In genomic region chr7:135722011-135722838, GRCm38 (mm10) we compare ENCODE assay signal across 13 mouse cellular contexts. TPM values are rescaled to one million over a fixed set of nuclear protein-coding genes. Genes with fewer than 3 reads are reported as not detected.
DNase-seq lines count a peak whose midpoint lies in the region; ATAC-seq lines count a peak whose summit lies in the region.
"Had no signal": no experiment of that assay in that cellular context is flagged by ENCODE, and none has a peak within 500 bp of the region (broad histone marks: within the 10 kb centered on the region; RNA-seq: fewer than 3 reads in every experiment).

No protein-coding gene starts in this region.

- 87% methylated on average over 6 of the region's 6 CpGs for WGBS in neural tube, embryonic 11.5 days
- WGBS in neural tube, embryonic 15.5 days: 80% methylated on average over 6 of the region's 6 CpGs
- WGBS in embryonic facial prominence, embryonic 14.5 days: 65% methylated on average over 6 of the region's 6 CpGs
- WGBS in liver, embryonic 15.5 days (ENCODE audit: insufficient replicate concordance): 40% methylated on average over 6 of the region's 6 CpGs

- no peaks in the 10 kb centered on the region for H3K36me3 ChIP-seq in neural tube, embryonic 11.5 days (ENCODE audit: control insufficient read depth, insufficient read depth, low read length)
- H3K36me3 ChIP-seq in neural tube, embryonic 15.5 days: no peaks in the 10 kb centered on the region
- H3K36me3 ChIP-seq in embryonic facial prominence, embryonic 14.5 days (ENCODE audit: control insufficient read depth, insufficient read depth, low read length): no peaks in the 10 kb centered on the region
- H3K36me3 ChIP-seq in liver, embryonic 15.5 days (replicated peaks): no peaks in the 10 kb centered on the region
- H3K36me3 ChIP-seq: heart, embryonic 15.5 days; midbrain, embryonic 15.5 days had no signal

- peak; percentile 43 for DNase-seq in heart, adult 11 months
- no peak for DNase-seq in heart, postnatal 36 days
- DNase-seq in neural tube, embryonic 11.5 days (ENCODE audit: low spot score): no peak
- DNase-seq in embryonic facial prominence, embryonic 14.5 days (ENCODE audit: low spot score): peak; percentile 61
- DNase-seq in kidney, postnatal 36 days: no peak
- DNase-seq in frontal cortex, adult 2 months (ENCODE audit: extremely low spot score in 1 of 2, low spot score in 1 of 2): no peak
- DNase-seq: B cell, adult 2 months; cerebellum, postnatal 36 days; thymus, postnatal 14 days had no signal

- intact Hi-C loops in heart, postnatal 36 days (cut with DNase I): no loop called here

- H3K27me3 ChIP-seq in neural tube, embryonic 11.5 days (ENCODE audit: control insufficient read depth, insufficient read depth, low read length): no peaks in the 10 kb centered on the region
- H3K27me3 ChIP-seq in neural tube, embryonic 15.5 days (replicated peaks): no peaks in the 10 kb centered on the region
- H3K27me3 ChIP-seq in embryonic facial prominence, embryonic 14.5 days (replicated peaks; ENCODE audit: control insufficient read depth, insufficient read depth, low read length): no peaks in the 10 kb centered on the region
- 0 out of 2 replicates have a peak, but pooled peaks cover 5% of the 10 kb centered on the region for H3K27me3 ChIP-seq in liver, embryonic 15.5 days
- H3K27me3 ChIP-seq: heart, embryonic 15.5 days; midbrain, embryonic 15.5 days had no signal

- H3K9ac ChIP-seq in neural tube, embryonic 11.5 days (ENCODE audit: low read length): no peak overlapping the region
- H3K9ac ChIP-seq in neural tube, embryonic 15.5 days (replicated peaks): no peak overlapping the region
- no peak overlapping the region for H3K9ac ChIP-seq in embryonic facial prominence, embryonic 14.5 days (ENCODE audit: low read depth, low read length)
- H3K9ac ChIP-seq in liver, embryonic 15.5 days: peak overlapping the region; percentile 65
- H3K9ac ChIP-seq: heart, embryonic 15.5 days; midbrain, embryonic 15.5 days had no signal

- H3K9me3 ChIP-seq in neural tube, embryonic 11.5 days (ENCODE audit: control insufficient read depth, low read length): no peaks in the 10 kb centered on the region
- H3K9me3 ChIP-seq in neural tube, embryonic 15.5 days (replicated peaks): no peaks in the 10 kb centered on the region
- no peaks in the 10 kb centered on the region for H3K9me3 ChIP-seq in embryonic facial prominence, embryonic 14.5 days (ENCODE audit: control insufficient read depth, low read length)
- no peaks in the 10 kb centered on the region for H3K9me3 ChIP-seq in liver, embryonic 15.5 days (replicated peaks)
- H3K9me3 ChIP-seq: heart, embryonic 15.5 days; midbrain, embryonic 15.5 days had no signal

- ATAC-seq in neural tube, embryonic 11.5 days (ENCODE audit: insufficient read depth, low FRiP score, low TSS enrichment): no peak
- ATAC-seq in neural tube, embryonic 15.5 days (ENCODE audit: low FRiP score): no peak
- no peak for ATAC-seq in embryonic facial prominence, embryonic 14.5 days (ENCODE audit: low read depth)
- peak; percentile 54 for ATAC-seq in liver, embryonic 15.5 days (ENCODE audit: insufficient read depth)
- ATAC-seq: midbrain, embryonic 15.5 days had no signal

- H3K4me2 ChIP-seq in neural tube, embryonic 11.5 days (ENCODE audit: low read depth): no peak overlapping the region
- H3K4me2 ChIP-seq in neural tube, embryonic 15.5 days: no peak overlapping the region
- H3K4me2 ChIP-seq in embryonic facial prominence, embryonic 14.5 days (ENCODE audit: low read depth, low read length): no peak overlapping the region
- peak overlapping the region; percentile 76 for H3K4me2 ChIP-seq in liver, embryonic 15.5 days
- H3K4me2 ChIP-seq: heart, embryonic 15.5 days; midbrain, embryonic 15.5 days had no signal

- H3K27ac ChIP-seq in neural tube, embryonic 11.5 days (ENCODE audit: low read depth, low read length): 0 out of 2 replicates have a peak overlapping the region, but pooled peaks have one; percentile 27
- no peak overlapping the region for H3K27ac ChIP-seq in neural tube, embryonic 15.5 days (replicated peaks)
- no peak overlapping the region for H3K27ac ChIP-seq in embryonic facial prominence, embryonic 14.5 days (replicated peaks; ENCODE audit: low read depth, low read length)
- H3K27ac ChIP-seq in liver, embryonic 15.5 days (replicated peaks): peak overlapping the region; percentile 100
- H3K27ac ChIP-seq: heart, embryonic 15.5 days; midbrain, embryonic 15.5 days had no signal

- H3K4me1 ChIP-seq in neural tube, embryonic 11.5 days (ENCODE audit: control insufficient read depth, insufficient read depth, low read length): no peaks in the 10 kb centered on the region
- H3K4me1 ChIP-seq in neural tube, embryonic 15.5 days: peaks cover 2% of the 10 kb centered on the region; the same call in 1 of the 2 replicates
- H3K4me1 ChIP-seq in embryonic facial prominence, embryonic 14.5 days (ENCODE audit: control insufficient read depth, insufficient read depth, low read length): no peaks in the 10 kb centered on the region; the same call in 1 of the 2 replicates
- peaks cover 62% of the 10 kb centered on the region for H3K4me1 ChIP-seq in liver, embryonic 15.5 days (replicated peaks)
- H3K4me1 ChIP-seq: midbrain, embryonic 15.5 days had no signal

- H3K4me3 ChIP-seq in neural tube, embryonic 11.5 days (ENCODE audit: low read depth, low read length): no peak overlapping the region
- no peak overlapping the region for H3K4me3 ChIP-seq in neural tube, embryonic 15.5 days (replicated peaks)
- no peak overlapping the region for H3K4me3 ChIP-seq in embryonic facial prominence, embryonic 14.5 days (ENCODE audit: low read depth, low read length)
- peak overlapping the region; percentile 55 for H3K4me3 ChIP-seq in liver, embryonic 15.5 days (replicated peaks)
- H3K4me3 ChIP-seq: heart, embryonic 15.5 days; midbrain, embryonic 15.5 days had no signal

RNA-seq across cellular contexts. Expression of gene Mki67, which starts 6.1 kb away (rescaled TPM):
- 1 to 10 TPM; 2.7 to 3.2 TPM for total RNA-seq in heart, postnatal 36 days (2021)
- 50.8 and 52.1 TPM in 2 replicates for polyA plus RNA-seq in neural tube, embryonic 11.5 days (2014; fragmentation: Nextera tagmentation; extraction: Ambion mirVana)
- polyA plus RNA-seq in neural tube, embryonic 15.5 days (2015; fragmentation: Nextera tagmentation; extraction: Ambion mirVana): 3.9 and 11.6 TPM in 2 replicates
- 49.5 and 51.4 TPM in 2 replicates for polyA plus RNA-seq in embryonic facial prominence, embryonic 14.5 days (2014; fragmentation: Nextera tagmentation; extraction: Ambion mirVana)
- polyA plus RNA-seq in liver, embryonic 15.5 days (2015; fragmentation: Nextera tagmentation; extraction: Ambion mirVana): 99.4 and 99.7 TPM in 2 replicates
- 0.61 and 0.68 TPM in 2 replicates for polyA plus RNA-seq in frontal cortex, adult 2 months (2012; rRNA removed)

Comparison
In these comparisons a context has a peak if more than half of its experiments do, and no peak if none do; other contexts are left out.
1. DNase-seq: peak in heart, adult 11 months (single experiment) and embryonic facial prominence, embryonic 14.5 days (single experiment); none in heart, postnatal 36 days (0 of 2), neural tube, embryonic 11.5 days (single experiment), kidney, postnatal 36 days (0 of 2) and frontal cortex, adult 2 months (0 of 2).
2. H3K27ac ChIP-seq: peak in neural tube, embryonic 11.5 days (single experiment) and liver, embryonic 15.5 days (single experiment); none in neural tube, embryonic 15.5 days (single experiment) and embryonic facial prominence, embryonic 14.5 days (single experiment).